12 mouse cellular contexts compared by ENCODE assay signal in the genomic region with DNA sequence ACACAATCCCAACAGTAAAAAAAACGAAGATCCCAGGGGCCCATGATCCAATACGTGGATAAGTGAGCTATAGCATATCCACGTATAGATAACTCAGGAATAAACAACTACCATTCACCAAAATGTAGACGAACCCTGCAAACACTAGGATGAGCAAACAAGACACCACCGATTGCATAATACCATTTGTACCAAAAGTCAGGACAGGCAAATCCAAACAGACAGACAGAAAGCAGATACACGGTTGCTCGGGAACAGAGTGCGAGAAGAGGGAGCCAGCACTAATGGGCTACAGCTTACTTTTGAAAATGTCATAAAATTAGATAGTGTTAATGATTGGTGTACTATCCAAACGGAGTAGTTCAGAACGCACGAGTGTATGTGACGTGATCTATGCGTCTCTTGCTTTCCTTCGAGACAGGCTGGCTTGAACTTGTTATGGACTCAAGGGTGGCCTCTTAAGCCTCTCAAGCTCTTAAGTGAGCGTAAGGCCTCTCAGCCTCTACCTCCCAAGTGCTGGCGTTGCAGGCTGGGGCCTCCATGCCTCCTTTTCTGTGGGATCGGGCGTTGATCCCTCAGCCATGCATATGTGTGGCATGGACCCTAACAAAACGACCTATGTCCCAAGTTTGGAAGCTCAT.
"Had no signal": no experiment of that assay in that cellular context is flagged by ENCODE, and none has a peak within 500 bp of the region (broad histone marks: within the 10 kb centered on the region; RNA-seq: fewer than 3 reads in every experiment).

No protein-coding gene starts in this region.

- ATAC-seq: inflammation-experienced regulatory T-cells, adult 6 months; intestine, postnatal 0 days; midbrain, embryonic 13.5 days had no signal

- H3K4me2 ChIP-seq: limb, embryonic 15.5 days; midbrain, embryonic 13.5 days had no signal

- DNase-seq: kidney, adult 9 months; kidney, postnatal 36 days; layer of hippocampus, adult 9-11 months; layer of hippocampus, postnatal 36 days; right cerebral cortex, postnatal 14 days; thymus, adult 18-20 months; thymus, postnatal 14 days had no signal

- H3K27ac ChIP-seq: kidney, postnatal 0 days; limb, embryonic 15.5 days; midbrain, embryonic 13.5 days had no signal

- H3K4me3 ChIP-seq: limb, embryonic 15.5 days; midbrain, embryonic 13.5 days had no signal

- H3K9ac ChIP-seq: limb, embryonic 15.5 days; midbrain, embryonic 13.5 days had no signal

- H3K9me3 ChIP-seq: limb, embryonic 15.5 days; midbrain, embryonic 13.5 days had no signal

- H3K27me3 ChIP-seq: limb, embryonic 15.5 days; midbrain, embryonic 13.5 days had no signal

- H3K36me3 ChIP-seq: limb, embryonic 15.5 days; midbrain, embryonic 13.5 days had no signal
